Mouse (Mus musculus) lung, embryonic 14.5 days (tissue): ENCODE measurements around the gene Chd2. TPM values are rescaled to one million over a fixed set of nuclear protein-coding genes. Genes with fewer than 3 reads are reported as not detected.

Experiments used
- ATAC-seq: fragments of 200-750 bp; cut with Nextera tagmentation; 2 replicates; pipeline ENCODE4 v1.8.0; 2017; ENCODE audit warnings: mild to moderate bottlenecking, moderate TSS enrichment, moderate library complexity; ENCODE audit not compliant: insufficient read depth
- DNase-seq: peaks from one replicate; pipeline ENCODE4 v3.0.0-alpha.2; 2015
- H3K27ac ChIP-seq: fragments of 300-500 bp; sonication (generic); 2 replicates; pipeline ENCODE4 v1.5.1; 2014; ENCODE audit warnings: low read depth, mild to moderate bottlenecking, moderate library complexity
- H3K27me3 ChIP-seq: fragments of 300-500 bp; sonication (generic); 2 replicates; pipeline ENCODE4 v1.6.1; 2014; ENCODE audit warnings: low read length, control low read depth; ENCODE audit not compliant: insufficient read depth
- H3K36me3 ChIP-seq: fragments of 300-500 bp; sonication (generic); 2 replicates; pipeline ENCODE4 v1.6.1; 2014; ENCODE audit warnings: control low read depth; ENCODE audit not compliant: insufficient read depth
- H3K4me1 ChIP-seq: fragments of 300-500 bp; sonication (generic); 2 replicates; pipeline ENCODE4 v1.6.1; 2014; ENCODE audit warnings: antibody characterized with exemption, control low read depth; ENCODE audit not compliant: insufficient read depth
- H3K4me2 ChIP-seq: fragments of 300-500 bp; sonication (generic); 2 replicates; pipeline ENCODE4 v1.6.1; 2014; ENCODE audit warnings: mild to moderate bottlenecking
- H3K4me3 ChIP-seq: fragments of 300-500 bp; sonication (generic); 2 replicates; pipeline ENCODE4 v1.5.1; 2014; ENCODE audit warnings: low read depth, low read length
- H3K9ac ChIP-seq: fragments of 300-500 bp; sonication (generic); 2 replicates; pipeline ENCODE4 v1.6.1; 2014
- H3K9me3 ChIP-seq: fragments of 300-500 bp; sonication (generic); 2 replicates; pipeline ENCODE4 v1.6.1; 2016; ENCODE audit warnings: low read depth, low read length, control low read depth
- CTCF ChIP-seq: IDR thresholded peaks from 2 replicates; pipeline ENCODE4 v1.5.1; 2016; ENCODE audit warnings: antibody characterized with exemption, low read depth
- WGBS: fragments of 180-500 bp; shearing (Covaris S2); extraction: QIAGEN DNeasy Blood & Tissue Kit; methylation state at CpG from one replicate; pipeline ENCODE4 v1.1.7; 2014; 5-methylcytosine and 5-hydroxymethylcytosine counted together
- polyA plus RNA-seq: library from polyadenylated mRNA; unstranded; fragments of >200 nt; fragmentation: Nextera tagmentation; extraction: Ambion mirVana; gene quantifications from 2 replicates; pipeline ENCODE4 v1.2.1, GENCODE M21; 2014

Gene Chd2
- polyA plus RNA-seq, 1 experiment from 2014 or later = 62.1 TPM

DNA sequence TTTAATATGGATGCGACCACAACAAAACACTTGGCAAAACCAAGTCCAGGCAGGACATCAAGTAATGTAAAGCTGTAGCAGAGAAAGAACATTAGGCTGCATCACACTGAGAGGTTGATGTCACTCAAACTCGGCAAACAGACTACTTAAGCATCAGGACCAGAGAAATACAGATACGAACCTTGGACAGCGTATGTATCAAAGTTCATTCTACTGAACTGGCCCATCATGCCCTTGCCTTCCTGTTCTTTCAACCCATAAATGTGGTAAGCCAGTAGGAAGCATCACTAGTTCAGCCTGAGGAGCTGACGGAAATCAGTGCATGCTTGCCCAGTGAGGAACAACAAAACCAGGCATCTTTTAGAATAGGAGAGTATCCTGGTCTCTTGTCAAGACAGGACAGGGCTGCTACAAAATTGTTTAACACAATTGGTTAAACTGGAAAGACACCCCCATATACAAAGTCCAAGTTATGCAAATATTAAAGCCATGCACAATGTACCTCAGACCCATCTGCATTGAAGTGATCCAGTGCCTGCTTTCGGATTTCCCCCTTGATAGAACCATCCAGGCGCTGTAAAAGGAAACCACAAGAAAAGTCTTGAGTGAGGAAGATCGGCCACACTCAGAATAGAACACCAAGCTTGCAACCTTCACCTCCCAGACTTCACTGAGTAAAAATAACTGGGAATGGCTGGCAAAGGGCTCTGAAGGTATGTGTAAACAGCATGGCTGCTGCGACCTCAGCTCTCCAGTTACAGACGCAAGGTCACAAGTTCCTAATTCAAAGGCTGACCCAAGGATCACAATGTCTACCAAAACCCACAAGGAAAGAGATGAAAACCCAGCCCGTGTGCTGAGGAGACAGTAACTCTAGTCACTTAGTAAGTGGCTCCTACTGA, 63.2 kb downstream of the Chd2 start:
- no peak for ATAC-seq
- no peaks in the 10 kb centered on the region for H3K27me3 ChIP-seq

DNA sequence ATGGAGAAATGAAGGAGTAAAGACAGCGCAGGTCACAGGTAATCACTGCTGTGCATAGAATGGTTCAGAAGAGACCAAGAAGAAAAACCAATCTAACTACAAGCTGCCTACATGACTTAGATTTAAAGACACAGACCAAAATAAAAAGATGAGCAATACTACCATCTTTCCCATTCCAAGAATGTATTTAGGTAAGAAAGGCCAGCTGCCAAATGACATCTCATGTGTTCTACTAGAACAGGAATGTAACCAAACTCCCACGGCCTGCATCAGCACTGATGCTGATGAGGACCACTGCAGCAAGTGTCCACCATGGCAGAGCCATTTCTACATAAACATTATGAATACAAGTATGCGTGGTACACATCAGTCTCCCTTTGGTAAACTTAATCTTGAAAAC, 73.9 kb downstream of the Chd2 start:
- no peaks in the 10 kb centered on the region for H3K4me1 ChIP-seq
- H3K36me3 ChIP-seq = peaks cover 90% of the 10 kb centered on the region
- TF ChIP-seq CTCF = no peak
- no peak overlapping the region for H3K9ac ChIP-seq
- H3K27ac ChIP-seq = no peak overlapping the region
- no peak overlapping the region for H3K4me2 ChIP-seq
- no peaks in the 10 kb centered on the region for H3K27me3 ChIP-seq
- ATAC-seq (no peak), DNase-seq (no peak)
- H3K4me3 ChIP-seq = no peak overlapping the region
- H3K9me3 ChIP-seq = no peaks in the 10 kb centered on the region
- WGBS = 92% methylated on average over 3 of the region's 3 CpGs

More for the DNA sequence above, 63.2 kb downstream of the Chd2 start:
- Histone ChIP-seq H3K4me3 (no peak overlapping the region), H3K27ac (no peak overlapping the region), H3K9me3 (no peaks in the 10 kb centered on the region), H3K4me1 (no peaks in the 10 kb centered on the region), H3K36me3 (peaks cover 98% of the 10 kb centered on the region), H3K9ac (no peak overlapping the region), H3K4me2 (no peak overlapping the region)
- WGBS = 73% methylated on average over 11 of the region's 11 CpGs
- DNase-seq = no peak
- TF ChIP-seq CTCF = no peak

DNA sequence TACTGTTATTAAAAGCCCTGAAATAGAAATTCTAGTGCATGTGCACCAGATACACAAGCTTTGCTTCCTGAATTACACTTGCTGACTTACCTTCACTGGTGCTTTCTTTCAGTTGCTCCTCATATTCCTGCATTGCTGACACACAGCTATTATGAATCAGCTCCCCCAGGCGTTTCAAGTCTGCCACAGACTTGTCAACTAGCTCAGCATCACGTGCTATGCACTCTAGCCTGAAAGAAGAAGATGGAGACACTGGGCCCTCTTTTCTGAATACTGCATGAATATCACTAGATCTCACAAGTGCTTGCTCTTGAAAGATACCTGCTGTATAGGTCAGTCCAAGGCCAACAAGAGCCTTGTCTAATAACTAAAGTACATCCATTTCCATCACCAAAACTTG, 78.1 kb downstream of the Chd2 start:
- no peak overlapping the region for H3K4me3 ChIP-seq
- WGBS = 80% methylated on average over 2 of the region's 2 CpGs
- H3K36me3 ChIP-seq = peaks cover 92% of the 10 kb centered on the region
- TF ChIP-seq CTCF = no peak
- H3K9ac ChIP-seq = no peak overlapping the region
- ATAC-seq = no peak
- H3K27ac ChIP-seq = no peak overlapping the region
- no peaks in the 10 kb centered on the region for H3K4me1 ChIP-seq
- no peaks in the 10 kb centered on the region for H3K9me3 ChIP-seq
- no peak overlapping the region for H3K4me2 ChIP-seq
- DNase-seq = no peak
- no peaks in the 10 kb centered on the region for H3K27me3 ChIP-seq

DNA sequence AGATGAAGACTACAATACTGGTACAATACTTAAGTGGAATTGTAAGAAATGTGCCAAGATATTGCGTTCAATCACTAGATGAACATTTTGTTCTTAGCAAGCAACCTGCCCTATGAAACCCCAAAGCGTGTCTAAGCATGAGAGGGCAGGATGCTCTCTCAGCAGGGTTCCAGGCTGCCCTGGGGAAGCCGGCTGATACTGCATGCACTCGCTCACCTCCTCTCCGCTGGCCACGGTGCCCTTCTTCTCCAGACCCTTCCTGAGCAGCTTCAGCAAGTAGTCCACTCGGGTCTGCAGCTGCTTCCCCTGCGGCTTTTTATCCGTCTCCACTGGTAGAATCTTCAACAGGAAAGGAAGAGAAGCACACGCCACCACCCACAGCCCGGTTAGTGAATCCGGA, 87.5 kb downstream of the Chd2 start:
- H3K4me1 ChIP-seq = no peaks in the 10 kb centered on the region
- no peak overlapping the region for H3K4me2 ChIP-seq
- H3K9me3 ChIP-seq = no peaks in the 10 kb centered on the region
- H3K27ac ChIP-seq = no peak overlapping the region
- 90% methylated on average over 12 of the region's 12 CpGs for WGBS
- DNase-seq = no peak
- H3K9ac ChIP-seq = no peak overlapping the region
- H3K27me3 ChIP-seq = no peaks in the 10 kb centered on the region
- no peak for TF ChIP-seq CTCF
- no peak overlapping the region for H3K4me3 ChIP-seq
- no peak for ATAC-seq
- peaks cover 98% of the 10 kb centered on the region for H3K36me3 ChIP-seq

DNA sequence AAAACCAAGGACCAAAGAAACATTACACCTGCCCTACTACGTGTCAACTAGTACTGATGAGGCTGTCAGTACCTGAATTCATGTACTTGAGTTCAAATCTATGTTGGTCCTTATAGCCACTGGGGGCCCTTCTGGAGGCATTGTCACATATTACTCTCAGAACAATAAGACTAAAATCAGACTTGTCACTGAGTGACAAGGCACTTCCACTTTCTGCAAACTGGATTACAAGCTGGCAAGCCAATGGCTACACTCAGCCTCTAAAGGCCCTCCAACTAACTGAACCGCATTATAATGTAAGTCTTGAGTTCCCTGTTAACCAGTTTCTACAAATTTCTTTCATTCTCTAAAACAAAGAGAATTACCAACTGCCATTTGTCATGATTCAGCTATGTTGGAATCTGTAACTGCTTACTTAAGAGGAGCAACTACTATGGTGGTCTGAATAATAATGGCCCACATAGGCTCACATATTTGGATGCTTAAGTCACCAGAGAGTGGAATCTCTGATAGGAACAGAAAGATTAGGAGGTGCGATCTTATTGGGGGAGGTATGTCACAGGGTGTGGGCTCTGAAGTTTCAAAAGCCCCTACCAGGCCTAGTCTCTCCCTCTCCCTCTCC, 89.3 kb downstream of the Chd2 start:
- no peak overlapping the region for H3K4me3 ChIP-seq
- no peaks in the 10 kb centered on the region for H3K27me3 ChIP-seq
- peaks cover 99% of the 10 kb centered on the region for H3K36me3 ChIP-seq
- no peaks in the 10 kb centered on the region for H3K4me1 ChIP-seq
- no peak for ATAC-seq
- H3K27ac ChIP-seq = no peak overlapping the region
- no peak overlapping the region for H3K4me2 ChIP-seq
- H3K9ac ChIP-seq = no peak overlapping the region
- H3K9me3 ChIP-seq = no peaks in the 10 kb centered on the region
- TF ChIP-seq CTCF = no peak
- WGBS = 92% methylated on average over 3 of the region's 3 CpGs
- DNase-seq = no peak

DNA sequence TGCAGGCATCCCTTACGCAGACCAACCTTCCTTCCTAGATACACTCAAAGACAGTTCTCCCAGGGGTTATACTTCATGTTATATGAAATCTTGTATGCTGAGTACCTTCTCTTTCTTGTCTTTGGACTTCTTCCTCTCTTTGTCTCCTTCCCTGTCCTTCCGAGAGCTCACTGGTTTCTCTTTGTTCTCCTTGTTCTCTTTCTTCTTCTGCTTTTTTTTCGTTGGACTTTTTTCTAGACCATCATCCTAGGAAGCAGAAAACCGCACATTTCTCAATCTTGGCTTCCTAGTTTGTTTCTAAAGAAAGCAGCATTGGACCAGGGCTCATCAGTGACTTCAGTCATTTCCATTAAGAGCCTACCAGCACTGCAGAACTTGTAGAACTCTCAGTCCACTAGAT, 90.0 kb downstream of the Chd2 start:
- Histone ChIP-seq H3K36me3 (peaks cover 99% of the 10 kb centered on the region), H3K4me2 (no peak overlapping the region), H3K4me3 (no peak overlapping the region), H3K27me3 (no peaks in the 10 kb centered on the region), H3K27ac (no peak overlapping the region), H3K4me1 (no peaks in the 10 kb centered on the region), H3K9me3 (no peaks in the 10 kb centered on the region), H3K9ac (no peak overlapping the region)
- DNase-seq = no peak
- ATAC-seq = no peak
- WGBS = 87% methylated on average over 4 of the region's 4 CpGs
- no peak for TF ChIP-seq CTCF

DNA sequence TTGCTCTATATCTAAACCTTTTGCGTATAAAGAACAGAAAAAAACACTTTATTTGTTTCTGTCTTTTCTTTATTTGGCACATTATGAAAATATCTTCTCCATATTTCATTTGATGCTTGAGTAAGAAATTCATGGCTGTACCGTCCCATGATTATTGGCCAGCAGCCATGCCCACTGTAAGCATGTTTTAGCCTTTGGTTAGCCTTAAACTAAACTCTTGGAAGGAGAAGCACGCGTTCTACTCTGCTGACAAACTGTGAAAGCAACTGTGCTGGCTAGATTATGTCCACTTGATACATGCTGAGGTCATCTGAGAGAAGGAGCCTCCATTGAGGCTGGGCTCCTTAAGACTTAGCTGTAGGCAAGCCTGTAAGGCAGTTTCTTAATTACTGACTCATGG, 99.4 kb downstream of the Chd2 start:
- no peaks in the 10 kb centered on the region for H3K27me3 ChIP-seq
- no peak overlapping the region for H3K4me2 ChIP-seq
- ATAC-seq (no peak), DNase-seq (no peak)
- H3K27ac ChIP-seq = no peak overlapping the region
- no peaks in the 10 kb centered on the region for H3K4me1 ChIP-seq
- H3K9me3 ChIP-seq = no peaks in the 10 kb centered on the region
- WGBS = 90% methylated on average over 4 of the region's 4 CpGs
- no peak overlapping the region for H3K9ac ChIP-seq
- H3K4me3 ChIP-seq = no peak overlapping the region
- peaks cover 96% of the 10 kb centered on the region for H3K36me3 ChIP-seq
- no peak for TF ChIP-seq CTCF
